Mouse (Mus musculus): ENCODE data around the gene Vwf. TPM values are rescaled to one million over a fixed set of nuclear protein-coding genes. Genes with fewer than 3 reads are reported as not detected.

Vwf gene
- polyA plus RNA-seq (2012; rRNA removed; ENCODE audit: low replicate concordance) = 26.1 and 52.5 TPM in 2 replicates

DNA sequence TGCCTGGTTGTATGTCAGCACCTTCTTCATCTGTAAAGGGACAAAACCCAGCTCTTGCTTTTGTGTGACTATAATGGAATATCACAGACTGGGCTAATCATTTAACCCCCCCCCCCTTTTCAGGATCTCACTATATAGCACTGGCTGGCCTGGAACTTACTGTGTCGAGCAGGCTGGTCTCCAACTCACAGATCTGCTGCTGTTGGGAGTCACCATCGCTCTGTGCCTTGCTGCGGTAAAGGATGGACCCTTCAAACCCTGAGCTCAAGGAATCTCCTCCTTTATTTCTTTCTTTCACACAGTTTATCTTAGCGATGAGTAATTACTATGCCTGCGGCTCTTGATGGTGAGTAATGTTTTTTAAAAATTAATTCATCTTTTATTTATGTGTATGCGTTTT lies at the start of gene Vwf:
Gene Vwf, plus strand, starts transcription at position 301 of the 400 bp plus-strand sequence.

DNA sequence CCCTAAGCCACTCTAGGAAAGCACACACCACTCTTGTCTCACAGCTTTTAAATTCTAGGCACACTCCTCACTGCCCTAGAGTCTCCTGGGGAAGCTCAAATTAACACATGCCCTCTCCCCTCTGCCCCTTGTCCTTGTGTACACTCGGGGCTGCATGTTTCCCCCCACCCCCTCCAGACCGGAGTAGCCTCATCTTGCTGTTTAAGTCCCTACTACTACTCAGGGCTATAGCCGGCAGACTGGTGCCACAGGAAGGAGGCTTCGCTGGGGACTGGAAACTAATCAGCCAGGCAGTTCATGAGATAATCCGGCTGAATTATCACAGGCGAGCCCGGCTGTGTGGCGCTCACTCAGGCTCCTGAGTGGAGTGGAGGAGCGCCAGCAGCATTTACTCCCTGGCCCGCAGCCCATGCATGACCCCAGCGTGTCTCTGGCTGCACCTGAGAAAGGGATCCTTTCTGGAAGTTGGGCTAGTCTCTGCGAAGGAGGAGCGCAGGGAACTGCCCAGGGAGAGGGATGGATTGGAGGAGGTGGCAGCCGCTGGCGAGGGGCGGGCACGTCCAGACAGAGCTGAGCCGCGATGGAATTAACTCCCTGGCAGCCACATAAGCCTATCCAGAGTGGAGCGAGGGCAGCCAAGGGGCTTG lies 143.6 kb downstream of the Vwf start, which contains the start of gene Ano2:
Gene Ano2, plus strand, starts transcription at position 363 of the 647 bp plus-strand sequence.

Other genes with a start within 250 kb of the Vwf start
- gene Ltbr, start 232.9 kb upstream of the Vwf start, polyA plus RNA-seq (2012; rRNA removed; ENCODE audit: low replicate concordance) = 182 and 267 TPM in 2 replicates
- gene Scnn1a, start 226.1 kb upstream of the Vwf start, polyA plus RNA-seq (2012; rRNA removed; ENCODE audit: low replicate concordance) = 9.8 and 19.9 TPM in 2 replicates
- 150 and 220 TPM in 2 replicates for gene Tnfrsf1a, start 197.4 kb upstream of the Vwf start, polyA plus RNA-seq (2012; rRNA removed; ENCODE audit: low replicate concordance)
- gene Plekhg6, start 166.0 kb upstream of the Vwf start, polyA plus RNA-seq (2012; rRNA removed; ENCODE audit: low replicate concordance) = 26.6 and 65.1 TPM in 2 replicates
- 30.1 and 54.9 TPM in 2 replicates for gene Cd9, start 52.0 kb upstream of the Vwf start, polyA plus RNA-seq (2012; rRNA removed; ENCODE audit: low replicate concordance)
- 0.19 and 0.50 TPM in 2 replicates for gene Ano2, start 143.6 kb downstream of the Vwf start, polyA plus RNA-seq (2012; rRNA removed; ENCODE audit: low replicate concordance)

All from duodenum, adult 2 months (tissue).